Mouse (Mus musculus) MEL (cell line): ENCODE measurements at regions not wholly inside any gene's neighbourhood (a gene's known extent, or its start where the extent isn't known, plus 50 kb on each side); places are given as distances from the start of the nearest gene placed in this dataset.

Experiments
- CTCF ChIP-seq, 3 experiments: IDR thresholded peaks in 2 of 3; conservative IDR thresholded peaks in 1 of 3; 2 replicates each; pipeline ENCODE4 v1.5.1; 2011 to 2012; ENCODE audit warnings: low read length in 3 of 3, low read depth in 2 of 3, mild to moderate bottlenecking in 2 of 3, improper control_type of control experiment in 1 of 3, inconsistent platforms in 1 of 3, mixed read lengths in 1 of 3, moderate library complexity in 1 of 3; ENCODE audit not compliant: control insufficient read depth in 1 of 3, insufficient read depth in 1 of 3, poor library complexity in 1 of 3, severe bottlenecking in 1 of 3
- GABPA ChIP-seq: IDR thresholded peaks from 2 replicates; pipeline ENCODE4 v1.6.1; 2012; ENCODE audit warnings: low read depth, mild to moderate bottlenecking, inconsistent platforms, low read length, improper control_type of control experiment, moderate library complexity
- POLR2A ChIP-seq, 2 experiments: IDR thresholded peaks; 2 replicates each; pipeline ENCODE4 v1.6.1; 2011 to 2012; ENCODE audit warnings: low read length in 2 of 2, mild to moderate bottlenecking in 2 of 2, control low read depth in 1 of 2, improper control_type of control experiment in 1 of 2, low read depth in 1 of 2, moderate library complexity in 1 of 2; ENCODE audit not compliant: control insufficient read depth in 1 of 2, insufficient read depth in 1 of 2, poor library complexity in 1 of 2
- ZC3H11A ChIP-seq: IDR thresholded peaks from 2 replicates; pipeline ENCODE4 v1.6.1; 2012; ENCODE audit warnings: low read depth, mild to moderate bottlenecking, inconsistent platforms, low read length, improper control_type of control experiment

DNA sequence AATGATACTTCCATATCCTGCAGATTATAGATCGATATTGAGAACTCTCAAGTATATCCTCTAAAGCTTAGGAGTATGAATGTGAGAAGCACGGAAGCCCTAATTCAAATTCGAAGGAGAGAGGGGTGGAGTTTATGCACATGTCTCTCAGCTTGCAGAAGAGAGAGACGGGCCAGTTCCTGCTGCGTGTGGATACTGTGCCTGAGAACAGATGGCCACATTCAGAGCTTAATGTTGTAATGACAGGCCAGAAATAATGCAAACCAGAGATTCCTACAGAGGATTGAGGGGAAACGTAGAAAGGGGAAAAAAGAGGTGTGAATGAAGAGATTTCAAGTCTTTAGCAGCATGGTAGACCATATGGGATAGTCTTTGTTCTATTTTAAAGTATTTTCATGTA lies 145.8 kb downstream of the Ackr3 start:
- TF ChIP-seq GABPA (no peak), POLR2A (IDR thresholded peaks at IDR 0.05; ENCODE audit: control insufficient read depth in 1 of 2, insufficient read depth in 1 of 2, low read depth in 1 of 2, low read length in 2 of 2, poor library complexity in 1 of 2) (no peak), CTCF (IDR thresholded peaks at IDR 0.05 in 2 of 3, conservative IDR thresholded peaks at IDR 0.05 in 1 of 3; ENCODE audit: control insufficient read depth in 1 of 3, insufficient read depth in 1 of 3, low read depth in 2 of 3, low read length in 3 of 3, poor library complexity in 1 of 3, severe bottlenecking in 1 of 3) (no peak), ZC3H11A (no peak)
